ENCODE assay signal across 8 mouse cellular contexts in genomic region chr19:5366175-5367052, GRCm38 (mm10). TPM values are rescaled to one million over a fixed set of nuclear protein-coding genes. Genes with fewer than 3 reads are reported as not detected.
DNase-seq lines count a peak whose midpoint lies in the region; ATAC-seq and TF ChIP-seq lines count a peak whose summit lies in the region.

Gene Eif1ad, plus strand, starts transcription at chr19:5366741.

- TF ChIP-seq POLR2A in testis, adult 2 months (IDR thresholded peaks at IDR 0.05; ENCODE audit: control insufficient read depth, low read depth, low read length), result peak; percentile 70

- peak within 1 kb of the TSS; percentile 95 for H3K27ac ChIP-seq in forebrain, embryonic 12.5 days
- peak within 1 kb of the TSS; percentile 97 for H3K27ac ChIP-seq in heart, postnatal 0 days (ENCODE audit: low read depth)
- peak within 1 kb of the TSS; percentile 91 for H3K27ac ChIP-seq in liver, embryonic 16.5 days (ENCODE audit: low read length)
- peak within 1 kb of the TSS; percentile 94 for H3K27ac ChIP-seq in neural tube, embryonic 13.5 days (replicated peaks)
- peak within 1 kb of the TSS; percentile 99 for H3K27ac ChIP-seq in testis, adult 2 months (ENCODE audit: control insufficient read depth, insufficient read depth, low read depth, low read length)

- peak; percentile 97 for DNase-seq in c-Kit-positive CD71-positive TER-119-positive erythroid progenitor cells, embryonic 14.5 days (ENCODE audit: low spot score)
- DNase-seq in heart, postnatal 0 days (ENCODE audit: low spot score), result peak; percentile 92
- DNase-seq in kidney, postnatal 4 days, result peak; percentile 97 to 98

- peak within 1 kb of the TSS; percentile 67 for H3K4me2 ChIP-seq in forebrain, embryonic 12.5 days
- peak within 1 kb of the TSS; percentile 97 for H3K4me2 ChIP-seq in heart, postnatal 0 days (ENCODE audit: low read depth, low read length)
- peak within 1 kb of the TSS; percentile 90 for H3K4me2 ChIP-seq in liver, embryonic 16.5 days (ENCODE audit: low read depth, low read length)
- H3K4me2 ChIP-seq in neural tube, embryonic 13.5 days, result peak within 1 kb of the TSS; percentile 94

- no peaks in the 10 kb centered on the region for H3K27me3 ChIP-seq in E14TG2a.4 (ENCODE audit: insufficient read depth, low read length)
- H3K27me3 ChIP-seq in forebrain, embryonic 12.5 days, result no peaks in the 10 kb centered on the region
- no peaks in the 10 kb centered on the region for H3K27me3 ChIP-seq in heart, postnatal 0 days (ENCODE audit: control insufficient read depth, insufficient read depth, low read length)
- H3K27me3 ChIP-seq in liver, embryonic 16.5 days (ENCODE audit: control insufficient read depth, insufficient read depth, low read depth, low read length), result no peaks in the 10 kb centered on the region
- H3K27me3 ChIP-seq in neural tube, embryonic 13.5 days, result no peaks in the 10 kb centered on the region
- H3K27me3 ChIP-seq in testis, adult 2 months (ENCODE audit: control insufficient read depth, insufficient read depth, low read length), result no peaks in the 10 kb centered on the region

- under 1% methylated on average over 92 of the region's 92 CpGs for WGBS in forebrain, embryonic 12.5 days
- under 1% methylated on average over 77 of the region's 92 CpGs for whole genome bisulfite sequencing in heart, postnatal 0 days
- WGBS in liver, embryonic 16.5 days (ENCODE audit: insufficient replicate concordance), result under 1% methylated on average over 89 of the region's 92 CpGs
- WGBS in neural tube, embryonic 13.5 days, result under 1% methylated on average over 92 of the region's 92 CpGs

- H3K4me3 ChIP-seq in E14TG2a.4 (replicated peaks; ENCODE audit: low read length), result peak within 1 kb of the TSS; percentile 99
- peak within 1 kb of the TSS; percentile 82 for H3K4me3 ChIP-seq in forebrain, embryonic 12.5 days (replicated peaks)
- H3K4me3 ChIP-seq in heart, postnatal 0 days (ENCODE audit: low read depth, low read length), result peak within 1 kb of the TSS; percentile 78
- H3K4me3 ChIP-seq in liver, embryonic 16.5 days (ENCODE audit: low read depth, low read length), result peak within 1 kb of the TSS; percentile 92
- H3K4me3 ChIP-seq in neural tube, embryonic 13.5 days, result peak within 1 kb of the TSS; percentile 98
- peak within 1 kb of the TSS; percentile 100 for H3K4me3 ChIP-seq in testis, adult 2 months (ENCODE audit: control insufficient read depth, low read depth, low read length)

- peak; percentile 95 for ATAC-seq in forebrain, embryonic 12.5 days (ENCODE audit: low FRiP score)
- ATAC-seq in heart, postnatal 0 days (ENCODE audit: insufficient read depth, low read depth), result peak; percentile 94
- ATAC-seq in liver, embryonic 16.5 days (ENCODE audit: low read depth), result peak; percentile 91
- peak; percentile 97 for ATAC-seq in neural tube, embryonic 13.5 days (ENCODE audit: low read depth)

- H3K9me3 ChIP-seq in E14TG2a.4 (ENCODE audit: low read length), result no peaks in the 10 kb centered on the region
- no peaks in the 10 kb centered on the region for H3K9me3 ChIP-seq in forebrain, embryonic 12.5 days
- no peaks in the 10 kb centered on the region for H3K9me3 ChIP-seq in heart, postnatal 0 days (replicated peaks; ENCODE audit: control insufficient read depth, low read length)
- no peaks in the 10 kb centered on the region for H3K9me3 ChIP-seq in liver, embryonic 16.5 days (replicated peaks; ENCODE audit: control insufficient read depth, low read length)
- no peaks in the 10 kb centered on the region for H3K9me3 ChIP-seq in neural tube, embryonic 13.5 days

- 0 out of 2 replicates have a peak, but pooled peaks have one; percentile 49 for TF ChIP-seq EP300 in heart, postnatal 0 days (IDR thresholded peaks at IDR 0.05; ENCODE audit: low read depth)

- peaks cover 63% of the 10 kb centered on the region for H3K36me3 ChIP-seq in E14TG2a.4 (ENCODE audit: insufficient read depth, low read length)
- peaks cover 53% of the 10 kb centered on the region for H3K36me3 ChIP-seq in forebrain, embryonic 12.5 days (replicated peaks)
- H3K36me3 ChIP-seq in heart, postnatal 0 days (replicated peaks; ENCODE audit: control insufficient read depth, insufficient read depth, low read length), result peaks cover 45% of the 10 kb centered on the region
- peaks cover 30% of the 10 kb centered on the region for H3K36me3 ChIP-seq in liver, embryonic 16.5 days (ENCODE audit: control insufficient read depth, insufficient read depth)
- peaks cover 48% of the 10 kb centered on the region for H3K36me3 ChIP-seq in neural tube, embryonic 13.5 days
- peaks cover 9% of the 10 kb centered on the region for H3K36me3 ChIP-seq in testis, adult 2 months (ENCODE audit: control insufficient read depth, insufficient read depth, low read length)

- H3K4me1 ChIP-seq in E14TG2a.4 (replicated peaks; ENCODE audit: low read depth, low read length), result peaks cover 73% of the 10 kb centered on the region
- peaks cover 24% of the 10 kb centered on the region for H3K4me1 ChIP-seq in forebrain, embryonic 12.5 days
- H3K4me1 ChIP-seq in heart, postnatal 0 days (ENCODE audit: control insufficient read depth, insufficient read depth), result peaks cover 15% of the 10 kb centered on the region
- peaks cover 29% of the 10 kb centered on the region for H3K4me1 ChIP-seq in liver, embryonic 16.5 days (ENCODE audit: control insufficient read depth, low read depth, low read length)
- peaks cover 30% of the 10 kb centered on the region for H3K4me1 ChIP-seq in neural tube, embryonic 13.5 days (replicated peaks)
- H3K4me1 ChIP-seq in testis, adult 2 months (ENCODE audit: control insufficient read depth, insufficient read depth, low read length), result peaks cover 20% of the 10 kb centered on the region

- no peak for TF ChIP-seq CTCF in E14TG2a.4 (conservative IDR thresholded peaks at IDR 0.05; ENCODE audit: low read length)
- TF ChIP-seq CTCF in heart, postnatal 0 days (IDR thresholded peaks at IDR 0.05; ENCODE audit: low read depth), result 0 out of 2 replicates have a peak, but pooled peaks have one; percentile 4
- TF ChIP-seq CTCF in testis, adult 2 months (IDR thresholded peaks at IDR 0.05; ENCODE audit: control insufficient read depth, insufficient read depth, insufficient replicate concordance, low read depth, low read length), result no peak

- H3K9ac ChIP-seq in forebrain, embryonic 12.5 days, result peak within 1 kb of the TSS; percentile 83
- H3K9ac ChIP-seq in heart, postnatal 0 days (replicated peaks; ENCODE audit: low read depth, low read length), result peak within 1 kb of the TSS; percentile 77
- H3K9ac ChIP-seq in liver, embryonic 16.5 days (ENCODE audit: low read depth, low read length), result peak within 1 kb of the TSS; percentile 85
- H3K9ac ChIP-seq in neural tube, embryonic 13.5 days, result peak within 1 kb of the TSS; percentile 92

RNA-seq across cellular contexts. Expression of gene Eif1ad, which starts in this region (rescaled TPM):
- polyA plus RNA-seq in forebrain, embryonic 12.5 days (2016; fragmentation: Nextera tagmentation; extraction: Ambion mirVana), result 75.7 and 78.3 TPM in 2 replicates
- total RNA-seq in heart, postnatal 0 days (2014; rRNA removed; ENCODE audit: low replicate concordance), result 37.9 and 40.6 TPM in 2 replicates
- polyA plus RNA-seq in heart, postnatal 0 days (2015; fragmentation: Nextera tagmentation; extraction: Ambion mirVana), result 33.5 and 37.5 TPM in 2 replicates
- 22.4 and 23.5 TPM in 2 replicates for polyA plus RNA-seq in liver, embryonic 16.5 days (2015; fragmentation: Nextera tagmentation; extraction: Ambion mirVana)
- polyA plus RNA-seq in neural tube, embryonic 13.5 days (2015; fragmentation: Nextera tagmentation; extraction: Ambion mirVana), result 51.1 and 55.2 TPM in 2 replicates
- polyA plus RNA-seq in testis, adult 2 months (2012; rRNA removed), result 24.5 and 26.9 TPM in 2 replicates

Comparison
In these comparisons a context has a peak if more than half of its experiments do, and no peak if none do; other contexts are left out.
1. Peak in every context shown above with its lines: DNase-seq, ATAC-seq, H3K4me3 ChIP-seq and H3K27ac ChIP-seq.